Comparison of ENCODE assay signal across 9 mouse cellular contexts in the genomic region with DNA sequence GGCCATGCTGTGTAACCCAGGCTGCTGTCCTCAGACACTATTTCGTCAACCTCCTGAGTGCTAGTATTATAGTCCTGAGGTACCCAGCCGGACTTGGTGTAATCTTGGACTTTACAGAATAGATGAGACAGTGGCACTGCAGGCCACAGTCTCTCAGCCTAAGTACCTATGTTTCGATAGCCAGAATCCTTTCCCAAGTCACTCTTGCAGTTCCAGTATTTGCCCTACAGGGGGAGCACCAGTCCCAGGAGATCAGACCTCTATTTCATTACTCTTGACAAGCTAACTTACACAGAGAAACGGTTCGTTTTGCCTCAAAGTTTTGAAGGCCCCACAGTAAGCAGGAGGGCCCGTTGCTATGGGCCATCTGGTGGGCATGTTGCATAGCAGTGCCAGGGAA. TPM values are rescaled to one million over a fixed set of nuclear protein-coding genes. Genes with fewer than 3 reads are reported as not detected.
A peak's percentile ranks its signal among the peaks of the same experiment; 100 is the strongest.
DNase-seq lines count a peak whose midpoint lies in the region; ATAC-seq and TF ChIP-seq lines count a peak whose summit lies in the region.
"Had no signal": no experiment of that assay in that cellular context is flagged by ENCODE, and none has a peak within 500 bp of the region (broad histone marks: within the 10 kb centered on the region; RNA-seq: fewer than 3 reads in every experiment).

No protein-coding gene starts in this region.

- H3K4me2 ChIP-seq in liver, embryonic 11.5 days: no peak overlapping the region
- no peak overlapping the region for H3K4me2 ChIP-seq in kidney, postnatal 0 days (ENCODE audit: low read length)
- H3K4me2 ChIP-seq: neural tube, embryonic 12.5 days had no signal

- H3K9ac ChIP-seq in liver, embryonic 11.5 days (ENCODE audit: low read depth, low read length): no peak overlapping the region
- H3K9ac ChIP-seq in kidney, postnatal 0 days (ENCODE audit: low read depth, low read length): no peak overlapping the region
- H3K9ac ChIP-seq: neural tube, embryonic 12.5 days had no signal

- H3K27me3 ChIP-seq in liver, embryonic 11.5 days (replicated peaks; ENCODE audit: control insufficient read depth, insufficient read depth, low read length): no peaks in the 10 kb centered on the region
- H3K27me3 ChIP-seq in kidney, postnatal 0 days (ENCODE audit: insufficient read depth, low read length): no peaks in the 10 kb centered on the region
- H3K27me3 ChIP-seq: neural tube, embryonic 12.5 days had no signal

- ATAC-seq in liver, embryonic 11.5 days (replicated peaks; ENCODE audit: low FRiP score): no peak
- ATAC-seq in kidney, postnatal 0 days (replicated peaks; ENCODE audit: low FRiP score, low read depth): no peak

- DNase-seq in liver (peak; percentile 54), ZHBTc4 (ENCODE audit: low read depth, low spot score) (peak; percentile 78)
- DNase-seq in liver, embryonic 11.5 days (ENCODE audit: low spot score): no peak
- peak; percentile 12 for DNase-seq in cerebellum, adult 9-10 months
- DNase-seq in kidney, postnatal 0 days (ENCODE audit: low spot score): peak; percentile 68
- peak; percentile 50 for DNase-seq in lung, adult 2 months
- DNase-seq in urinary bladder, postnatal 36 days (ENCODE audit: low spot score in 2 of 2): peak; percentile 51 to 71

- no peak overlapping the region for H3K27ac ChIP-seq in liver, embryonic 11.5 days (ENCODE audit: low read depth, low read length)
- H3K27ac ChIP-seq in kidney, postnatal 0 days: no peak overlapping the region
- H3K27ac ChIP-seq: neural tube, embryonic 12.5 days had no signal

- no peaks in the 10 kb centered on the region for H3K4me1 ChIP-seq in liver, embryonic 11.5 days (replicated peaks; ENCODE audit: control insufficient read depth, insufficient read depth, low read length)
- no peaks in the 10 kb centered on the region for H3K4me1 ChIP-seq in kidney, postnatal 0 days (replicated peaks; ENCODE audit: insufficient read depth, low read length)
- H3K4me1 ChIP-seq in lung, adult 2 months (ENCODE audit: control insufficient read depth, insufficient read depth, low read length): no peaks in the 10 kb centered on the region
- H3K4me1 ChIP-seq: neural tube, embryonic 12.5 days had no signal

- peak; percentile 75 for TF ChIP-seq CTCF in kidney, postnatal 0 days (IDR thresholded peaks at IDR 0.05; ENCODE audit: low read depth)
- TF ChIP-seq CTCF in lung, adult 2 months (IDR thresholded peaks at IDR 0.05; ENCODE audit: insufficient read depth, low read length): peak; percentile 25; the same call in 1 of the 2 replicates

- H3K36me3 ChIP-seq in liver, embryonic 11.5 days (ENCODE audit: control insufficient read depth, insufficient read depth, low read length): no peaks in the 10 kb centered on the region
- H3K36me3 ChIP-seq in kidney, postnatal 0 days (ENCODE audit: insufficient read depth, low read length): no peaks in the 10 kb centered on the region
- H3K36me3 ChIP-seq: neural tube, embryonic 12.5 days had no signal

- 28% methylated on average over 6 of the region's 6 CpGs for WGBS in liver, embryonic 11.5 days
- WGBS in kidney, postnatal 0 days: 29% methylated on average over 6 of the region's 6 CpGs
- 27% methylated on average over 6 of the region's 6 CpGs for WGBS in lung, adult 2 months

- H3K4me3 ChIP-seq in liver, embryonic 11.5 days (ENCODE audit: low read depth, low read length): no peak overlapping the region
- H3K4me3 ChIP-seq in kidney, postnatal 0 days (replicated peaks; ENCODE audit: low read depth, low read length): no peak overlapping the region
- H3K4me3 ChIP-seq in lung, adult 2 months (replicated peaks; ENCODE audit: extremely low read depth, low read depth, low read length): no peak overlapping the region
- H3K4me3 ChIP-seq: neural tube, embryonic 12.5 days had no signal

- no peaks in the 10 kb centered on the region for H3K9me3 ChIP-seq in liver, embryonic 11.5 days (ENCODE audit: control insufficient read depth, low read length)
- no peaks in the 10 kb centered on the region for H3K9me3 ChIP-seq in kidney, postnatal 0 days (replicated peaks; ENCODE audit: low read length)

- no peak for TF ChIP-seq POLR2A in lung, adult 2 months (IDR thresholded peaks at IDR 0.05; ENCODE audit: borderline replicate concordance, extremely low read depth, low read depth, low read length)

RNA-seq across cellular contexts. Expression of a gene that starts 21.5 kb away (rescaled TPM):
- polyA plus RNA-seq in liver, embryonic 11.5 days (2014; fragmentation: Nextera tagmentation; extraction: Ambion mirVana): not detected in 2 replicates
- polyA plus RNA-seq in kidney, postnatal 0 days (2015; fragmentation: Nextera tagmentation; extraction: Ambion mirVana): not detected in 2 replicates
- 0.24 TPM in 1 of 2 replicates, not detected in the other for polyA plus RNA-seq in lung, adult 2 months (2012; rRNA removed)
- polyA plus RNA-seq: gonadal fat pad, adult 2 months had no signal

RNA-seq across cellular contexts. Expression of a gene that starts 30.2 kb away (rescaled TPM):
- not detected in 2 replicates for polyA plus RNA-seq in liver, embryonic 11.5 days (2014; fragmentation: Nextera tagmentation; extraction: Ambion mirVana)
- polyA plus RNA-seq in kidney, postnatal 0 days (2015; fragmentation: Nextera tagmentation; extraction: Ambion mirVana): not detected in 2 replicates
- polyA plus RNA-seq in lung, adult 2 months (2012; rRNA removed): not detected in 2 replicates
- polyA plus RNA-seq: gonadal fat pad, adult 2 months; neural tube, embryonic 12.5 days had no signal

RNA-seq across cellular contexts. Expression of a gene that starts 56.6 kb away (rescaled TPM):
- polyA plus RNA-seq in liver, embryonic 11.5 days (2014; fragmentation: Nextera tagmentation; extraction: Ambion mirVana): not detected in 2 replicates
- not detected in 2 replicates for polyA plus RNA-seq in kidney, postnatal 0 days (2015; fragmentation: Nextera tagmentation; extraction: Ambion mirVana)
- polyA plus RNA-seq in lung, adult 2 months (2012; rRNA removed): 28.3 and 52.7 TPM in 2 replicates

Comparison
In these comparisons a context has a peak if more than half of its experiments do, and no peak if none do; other contexts are left out.
1. RNA of a gene that starts 56.6 kb away (polyA plus RNA-seq): 28.3 to 52.7 TPM in lung, adult 2 months; not detected in kidney, postnatal 0 days and not detected in liver, embryonic 11.5 days; every median in the first group is over 10 times any median in the second.